19 mouse cellular contexts compared by ENCODE assay signal in genomic region chr4:136114747-136115146, GRCm38 (mm10).
"Had no signal": no experiment of that assay in that cellular context is flagged by ENCODE, and none has a peak within 500 bp of the region (broad histone marks: within the 10 kb centered on the region; RNA-seq: fewer than 3 reads in every experiment).

No protein-coding gene starts in this region.

- H3K36me3 ChIP-seq: liver, embryonic 13.5 days; lung, embryonic 15.5 days; midbrain, embryonic 12.5 days; neural tube, embryonic 13.5 days; stomach, embryonic 15.5 days had no signal

- H3K9me3 ChIP-seq: liver, embryonic 13.5 days; lung, embryonic 15.5 days; midbrain, embryonic 12.5 days; neural tube, embryonic 13.5 days; stomach, embryonic 15.5 days had no signal

- H3K9ac ChIP-seq: liver, embryonic 13.5 days; lung, embryonic 15.5 days; midbrain, embryonic 12.5 days; neural tube, embryonic 13.5 days; stomach, embryonic 15.5 days had no signal

- ATAC-seq: midbrain, embryonic 16.5 days had no signal

- H3K4me2 ChIP-seq: liver, embryonic 13.5 days; lung, embryonic 15.5 days; midbrain, embryonic 12.5 days; neural tube, embryonic 13.5 days; stomach, embryonic 15.5 days had no signal

- DNase-seq: kidney, adult 11 months; kidney, adult 8-10 months; kidney, postnatal 25 days; layer of hippocampus, adult 9-11 months; liver, embryonic 13.5 days; lung, postnatal 10 days; lung, postnatal 36 days; retina, postnatal 1 day; right cerebral cortex, postnatal 25 days; spleen, adult 18-20 months; thymus, postnatal 4 days had no signal

- H3K27me3 ChIP-seq: lung, embryonic 15.5 days; neural tube, embryonic 13.5 days; stomach, embryonic 15.5 days had no signal

- H3K4me3 ChIP-seq: layer of hippocampus, adult 2 months; left cerebral cortex, adult 2 months; liver, embryonic 13.5 days; lung, embryonic 15.5 days; midbrain, embryonic 12.5 days; myocyte; neural tube, embryonic 13.5 days; stomach, embryonic 15.5 days had no signal

- H3K27ac ChIP-seq: layer of hippocampus, adult 2 months; left cerebral cortex, adult 2 months; liver, embryonic 13.5 days; lung, embryonic 15.5 days; midbrain, embryonic 12.5 days; neural tube, embryonic 13.5 days; stomach, embryonic 15.5 days had no signal

- H3K4me1 ChIP-seq: midbrain, embryonic 12.5 days; neural tube, embryonic 13.5 days had no signal
